Mouse (Mus musculus): ENCODE data around the gene Olfr1197.

The Olfr1197 gene

GRCm38 (mm10) chr2:88732266-88732665 is at the start of gene Olfr1197:
TSS of gene Olfr1197 (minus strand) at chr2:88732366.
- DNase-seq (ENCODE audit: low spot score), result no peak

DNA sequence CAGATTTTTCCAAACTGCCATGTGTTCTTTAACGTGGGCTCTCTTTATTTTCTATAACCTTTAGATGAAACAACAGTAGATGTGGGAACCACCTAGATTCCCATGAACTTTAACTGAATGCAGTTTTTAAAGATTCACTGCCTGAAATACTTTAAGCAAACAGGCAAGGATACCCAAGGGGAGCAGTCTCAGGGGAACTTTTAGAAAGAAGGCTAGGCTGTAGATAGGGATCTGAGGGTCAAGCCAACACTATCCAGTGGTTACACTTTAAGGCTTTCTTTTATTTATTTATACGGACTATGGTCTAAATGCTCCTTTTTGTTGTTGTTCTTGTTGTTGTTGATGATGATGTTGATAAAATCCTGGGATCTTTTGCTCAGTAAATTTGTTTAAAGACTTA is 38.2 kb upstream of the Olfr1197 start, which contains the start of gene Olfr1200:
Gene Olfr1200, minus strand, starts transcription at position 101 of the 400 bp plus-strand sequence.
- DNase-seq (ENCODE audit: low spot score), result no peak

DNA sequence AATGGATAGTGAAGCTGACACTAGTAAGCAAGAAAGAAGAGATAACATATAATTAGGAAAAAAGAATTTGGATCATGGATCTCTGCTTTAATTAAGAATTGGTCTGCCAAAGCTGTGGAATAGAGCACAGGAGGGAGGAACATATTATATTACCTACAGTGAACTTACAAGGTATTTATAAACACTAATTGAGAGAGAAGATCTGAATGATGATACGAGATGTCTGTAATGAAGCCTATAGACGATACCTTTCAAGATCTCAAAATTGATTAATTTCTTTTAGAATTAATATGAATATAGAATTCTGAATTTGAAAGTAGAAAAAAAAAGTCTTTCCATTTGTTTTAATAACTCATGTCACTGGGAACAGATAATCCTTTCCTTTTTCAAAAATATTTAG is 28.2 kb upstream of the Olfr1197 start, which contains the start of gene Olfr1199:
Gene Olfr1199, minus strand, starts transcription at position 101 of the 400 bp plus-strand sequence.
- DNase-seq (ENCODE audit: low spot score), result no peak

GRCm38 (mm10) chr2:88751270-88751669 is 19.1 kb upstream of the Olfr1197 start, which contains the start of gene Olfr1198:
TSS of gene Olfr1198 (minus strand) at chr2:88751370.
- DNase-seq (ENCODE audit: low spot score), result no peak

- no peak for DNase-seq (ENCODE audit: low spot score)
These were observed 11.2 kb upstream of the Olfr1197 start for GRCm38 (mm10) chr2:88743379-88743778.

- no peak for DNase-seq (ENCODE audit: low spot score)
These were observed 27.7 kb downstream of the Olfr1197 start, which contains the start of gene Olfr1196 for GRCm38 (mm10) chr2:88704497-88704896. TSS of gene Olfr1196 (minus strand) at chr2:88704597.

- no peak for DNase-seq (ENCODE audit: low spot score)
These were observed 43.1 kb downstream of the Olfr1197 start, which contains the start of gene Olfr1195 for GRCm38 (mm10) chr2:88689087-88689486. TSS of gene Olfr1195 (minus strand) at chr2:88689187.
